Comparison of ENCODE assay signal across 8 mouse cellular contexts in genomic region chr4:43442456-43443361, GRCm38 (mm10). TPM values are rescaled to one million over a fixed set of nuclear protein-coding genes. Genes with fewer than 3 reads are reported as not detected.
A peak's percentile ranks its signal among the peaks of the same experiment; 100 is the strongest.
DNase-seq lines count a peak whose midpoint lies in the region; ATAC-seq and TF ChIP-seq lines count a peak whose summit lies in the region.

No protein-coding gene starts in this region.

- DNase-seq in B cell, adult 2 months: peak; percentile 86 to 87
- peak; percentile 88 for DNase-seq in adrenal gland, postnatal 14 days
- peak; percentile 75 for DNase-seq in kidney, postnatal 0 days (ENCODE audit: low spot score)
- peak; percentile 65 for DNase-seq in liver, embryonic 13.5 days
- peak; percentile 71 for DNase-seq in neural tube, embryonic 10.5 days (ENCODE audit: extremely low spot score, low spot score)

- peaks cover 10% of the 10 kb centered on the region for H3K4me1 ChIP-seq in embryonic facial prominence, embryonic 12.5 days
- H3K4me1 ChIP-seq in heart, embryonic 12.5 days (replicated peaks): peaks cover 12% of the 10 kb centered on the region
- H3K4me1 ChIP-seq in kidney, postnatal 0 days (replicated peaks; ENCODE audit: insufficient read depth, low read length): peaks cover 8% of the 10 kb centered on the region; the same call in 1 of the 2 replicates
- peaks cover 19% of the 10 kb centered on the region for H3K4me1 ChIP-seq in liver, embryonic 13.5 days (replicated peaks)
- H3K4me1 ChIP-seq in stomach, embryonic 16.5 days (ENCODE audit: control insufficient read depth, insufficient read depth, low read length): peaks cover 11% of the 10 kb centered on the region

- WGBS in embryonic facial prominence, embryonic 12.5 days: under 1% methylated on average over 87 of the region's 88 CpGs
- under 1% methylated on average over 88 of the region's 88 CpGs for WGBS in heart, embryonic 12.5 days
- under 1% methylated on average over 57 of the region's 88 CpGs for WGBS in kidney, postnatal 0 days
- WGBS in liver, embryonic 13.5 days (ENCODE audit: insufficient replicate concordance): under 1% methylated on average over 87 of the region's 88 CpGs
- under 1% methylated on average over 68 of the region's 88 CpGs for WGBS in stomach, embryonic 16.5 days

- ATAC-seq in embryonic facial prominence, embryonic 12.5 days (ENCODE audit: insufficient number of reproducible peaks, insufficient read depth, low FRiP score, low TSS enrichment): peak; percentile 43
- peak; percentile 78 for ATAC-seq in heart, embryonic 12.5 days (ENCODE audit: insufficient number of reproducible peaks, low FRiP score)
- peak; percentile 76 for ATAC-seq in kidney, postnatal 0 days (replicated peaks; ENCODE audit: low FRiP score, low read depth)
- ATAC-seq in liver, embryonic 13.5 days (ENCODE audit: low read depth): peak; percentile 63
- ATAC-seq in stomach, embryonic 16.5 days (ENCODE audit: insufficient read depth, low FRiP score): peak; percentile 79

- peaks cover 30% of the 10 kb centered on the region for H3K36me3 ChIP-seq in embryonic facial prominence, embryonic 12.5 days
- H3K36me3 ChIP-seq in heart, embryonic 12.5 days: peaks cover 28% of the 10 kb centered on the region
- H3K36me3 ChIP-seq in kidney, postnatal 0 days (ENCODE audit: insufficient read depth, low read length): peaks cover 23% of the 10 kb centered on the region
- H3K36me3 ChIP-seq in liver, embryonic 13.5 days: peaks cover 20% of the 10 kb centered on the region
- H3K36me3 ChIP-seq in stomach, embryonic 16.5 days (ENCODE audit: control insufficient read depth, insufficient read depth, low read length): no peaks in the 10 kb centered on the region; the same call in 1 of the 2 replicates

- peak overlapping the region; percentile 90 for H3K4me2 ChIP-seq in embryonic facial prominence, embryonic 12.5 days (replicated peaks)
- peak overlapping the region; percentile 80 for H3K4me2 ChIP-seq in heart, embryonic 12.5 days
- peak overlapping the region; percentile 97 for H3K4me2 ChIP-seq in kidney, postnatal 0 days (ENCODE audit: low read length)
- H3K4me2 ChIP-seq in liver, embryonic 13.5 days: peak overlapping the region; percentile 98
- H3K4me2 ChIP-seq in stomach, embryonic 16.5 days (ENCODE audit: low read depth, low read length): peak overlapping the region; percentile 95

- H3K27ac ChIP-seq in embryonic facial prominence, embryonic 12.5 days: peak overlapping the region; percentile 91
- H3K27ac ChIP-seq in heart, embryonic 12.5 days (ENCODE audit: poor library complexity, severe bottlenecking): peak overlapping the region; percentile 91
- peak overlapping the region; percentile 96 for H3K27ac ChIP-seq in kidney, postnatal 0 days
- H3K27ac ChIP-seq in liver, embryonic 13.5 days: peak overlapping the region; percentile 67
- peak overlapping the region; percentile 95 for H3K27ac ChIP-seq in stomach, embryonic 16.5 days (ENCODE audit: low read length)

- H3K9ac ChIP-seq in embryonic facial prominence, embryonic 12.5 days: peak overlapping the region; percentile 99
- H3K9ac ChIP-seq in heart, embryonic 12.5 days: peak overlapping the region; percentile 99
- peak overlapping the region; percentile 97 for H3K9ac ChIP-seq in kidney, postnatal 0 days (ENCODE audit: low read depth, low read length)
- H3K9ac ChIP-seq in liver, embryonic 13.5 days: peak overlapping the region; percentile 79
- peak overlapping the region; percentile 99 for H3K9ac ChIP-seq in stomach, embryonic 16.5 days (ENCODE audit: low read length)

- no peak for TF ChIP-seq CTCF in kidney, postnatal 0 days (IDR thresholded peaks at IDR 0.05; ENCODE audit: low read depth)

- no peaks in the 10 kb centered on the region for H3K9me3 ChIP-seq in embryonic facial prominence, embryonic 12.5 days
- H3K9me3 ChIP-seq in heart, embryonic 12.5 days (replicated peaks): peaks cover 3% of the 10 kb centered on the region; the same call in 1 of the 2 replicates
- no peaks in the 10 kb centered on the region for H3K9me3 ChIP-seq in kidney, postnatal 0 days (replicated peaks; ENCODE audit: low read length)
- H3K9me3 ChIP-seq in liver, embryonic 13.5 days (replicated peaks): no peaks in the 10 kb centered on the region
- H3K9me3 ChIP-seq in stomach, embryonic 16.5 days (replicated peaks; ENCODE audit: control insufficient read depth, low read length): no peaks in the 10 kb centered on the region

- peak overlapping the region; percentile 96 for H3K4me3 ChIP-seq in embryonic facial prominence, embryonic 12.5 days
- peak overlapping the region; percentile 94 for H3K4me3 ChIP-seq in heart, embryonic 12.5 days
- peak overlapping the region; percentile 79 for H3K4me3 ChIP-seq in kidney, postnatal 0 days (replicated peaks; ENCODE audit: low read depth, low read length)
- H3K4me3 ChIP-seq in liver, embryonic 13.5 days (replicated peaks): peak overlapping the region; percentile 74
- H3K4me3 ChIP-seq in stomach, embryonic 16.5 days (replicated peaks; ENCODE audit: low read length): peak overlapping the region; percentile 94

- H3K27me3 ChIP-seq in embryonic facial prominence, embryonic 12.5 days: no peaks in the 10 kb centered on the region
- no peaks in the 10 kb centered on the region for H3K27me3 ChIP-seq in heart, embryonic 12.5 days (replicated peaks)
- no peaks in the 10 kb centered on the region for H3K27me3 ChIP-seq in kidney, postnatal 0 days (ENCODE audit: insufficient read depth, low read length)
- peaks cover 28% of the 10 kb centered on the region for H3K27me3 ChIP-seq in liver, embryonic 13.5 days
- H3K27me3 ChIP-seq in stomach, embryonic 16.5 days (ENCODE audit: control insufficient read depth, insufficient read depth, low read length): no peaks in the 10 kb centered on the region

RNA-seq across cellular contexts. Expression of gene Tesk1, which starts 1.0 kb away (rescaled TPM):
- total RNA-seq in adrenal gland, postnatal 14 days (2021): 53.9 and 59.0 TPM in 2 replicates
- polyA plus RNA-seq in embryonic facial prominence, embryonic 12.5 days (2016; fragmentation: Nextera tagmentation; extraction: Ambion mirVana): 15.4 and 16.5 TPM in 2 replicates
- 10.3 and 11.6 TPM in 2 replicates for polyA plus RNA-seq in heart, embryonic 12.5 days (2016; fragmentation: Nextera tagmentation; extraction: Ambion mirVana)
- 7.8 and 9.1 TPM in 2 replicates for polyA plus RNA-seq in kidney, postnatal 0 days (2015; fragmentation: Nextera tagmentation; extraction: Ambion mirVana)
- polyA plus RNA-seq in liver, embryonic 13.5 days (2015; fragmentation: Nextera tagmentation; extraction: Ambion mirVana): 0.95 and 0.98 TPM in 2 replicates
- polyA plus RNA-seq in stomach, embryonic 16.5 days (2015; fragmentation: Nextera tagmentation; extraction: Ambion mirVana): 1.7 TPM in 2 replicates

RNA-seq across cellular contexts. Expression of gene Cd72, which starts 11.7 kb away (rescaled TPM):
- total RNA-seq in adrenal gland, postnatal 14 days (2021): 2.7 and 12.7 TPM in 2 replicates
- 3.5 and 3.7 TPM in 2 replicates for polyA plus RNA-seq in embryonic facial prominence, embryonic 12.5 days (2016; fragmentation: Nextera tagmentation; extraction: Ambion mirVana)
- polyA plus RNA-seq in heart, embryonic 12.5 days (2016; fragmentation: Nextera tagmentation; extraction: Ambion mirVana): 0.82 and 2.0 TPM in 2 replicates
- 2.9 and 5.0 TPM in 2 replicates for polyA plus RNA-seq in kidney, postnatal 0 days (2015; fragmentation: Nextera tagmentation; extraction: Ambion mirVana)
- polyA plus RNA-seq in liver, embryonic 13.5 days (2015; fragmentation: Nextera tagmentation; extraction: Ambion mirVana): 0.48 and 0.70 TPM in 2 replicates
- 2.6 and 3.5 TPM in 2 replicates for polyA plus RNA-seq in stomach, embryonic 16.5 days (2015; fragmentation: Nextera tagmentation; extraction: Ambion mirVana)

RNA-seq across cellular contexts. Expression of gene Fam166b, which starts 13.8 kb away (rescaled TPM):
- total RNA-seq in adrenal gland, postnatal 14 days (2021): not detected in 2 replicates
- 0.27 TPM in 1 of 2 replicates, not detected in the other for polyA plus RNA-seq in embryonic facial prominence, embryonic 12.5 days (2016; fragmentation: Nextera tagmentation; extraction: Ambion mirVana)
- polyA plus RNA-seq in heart, embryonic 12.5 days (2016; fragmentation: Nextera tagmentation; extraction: Ambion mirVana): 0.14 TPM in 1 of 2 replicates, not detected in the other
- 0.33 and 0.59 TPM in 2 replicates for polyA plus RNA-seq in kidney, postnatal 0 days (2015; fragmentation: Nextera tagmentation; extraction: Ambion mirVana)
- not detected in 2 replicates for polyA plus RNA-seq in liver, embryonic 13.5 days (2015; fragmentation: Nextera tagmentation; extraction: Ambion mirVana)
- polyA plus RNA-seq in stomach, embryonic 16.5 days (2015; fragmentation: Nextera tagmentation; extraction: Ambion mirVana): not detected in 2 replicates

RNA-seq across cellular contexts. Expression of gene Sit1, which starts 40.8 kb away (rescaled TPM):
- total RNA-seq in adrenal gland, postnatal 14 days (2021): 0.59 and 1.3 TPM in 2 replicates
- not detected in 2 replicates for polyA plus RNA-seq in embryonic facial prominence, embryonic 12.5 days (2016; fragmentation: Nextera tagmentation; extraction: Ambion mirVana)
- not detected in 2 replicates for polyA plus RNA-seq in heart, embryonic 12.5 days (2016; fragmentation: Nextera tagmentation; extraction: Ambion mirVana)
- not detected in 2 replicates for polyA plus RNA-seq in kidney, postnatal 0 days (2015; fragmentation: Nextera tagmentation; extraction: Ambion mirVana)
- not detected in 2 replicates for polyA plus RNA-seq in liver, embryonic 13.5 days (2015; fragmentation: Nextera tagmentation; extraction: Ambion mirVana)
- polyA plus RNA-seq in stomach, embryonic 16.5 days (2015; fragmentation: Nextera tagmentation; extraction: Ambion mirVana): not detected in 2 replicates

RNA-seq across cellular contexts. Expression of gene Ccdc107, which starts 50.0 kb away (rescaled TPM):
- 48.3 and 50.0 TPM in 2 replicates for total RNA-seq in adrenal gland, postnatal 14 days (2021)
- polyA plus RNA-seq in embryonic facial prominence, embryonic 12.5 days (2016; fragmentation: Nextera tagmentation; extraction: Ambion mirVana): 57.4 and 62.3 TPM in 2 replicates
- 63.6 and 66.4 TPM in 2 replicates for polyA plus RNA-seq in heart, embryonic 12.5 days (2016; fragmentation: Nextera tagmentation; extraction: Ambion mirVana)
- polyA plus RNA-seq in kidney, postnatal 0 days (2015; fragmentation: Nextera tagmentation; extraction: Ambion mirVana): 104 and 107 TPM in 2 replicates
- 34.2 and 34.3 TPM in 2 replicates for polyA plus RNA-seq in liver, embryonic 13.5 days (2015; fragmentation: Nextera tagmentation; extraction: Ambion mirVana)
- polyA plus RNA-seq in stomach, embryonic 16.5 days (2015; fragmentation: Nextera tagmentation; extraction: Ambion mirVana): 106 and 113 TPM in 2 replicates

Comparison
In these comparisons a context has a peak if more than half of its experiments do, and no peak if none do; other contexts are left out.
1. Peak in every context shown above with its lines: DNase-seq, ATAC-seq, H3K4me3 ChIP-seq and H3K27ac ChIP-seq.